Mouse (Mus musculus) cerebellum, postnatal 10 days (tissue): ENCODE data around the gene Cradd.

ENCODE experiments used
- DNase-seq, 2 experiments: peaks; one replicate each; pipeline ENCODE4 v3.0.0; 2021; ENCODE audit warnings: mixed read lengths in 2 of 2

Gene Cradd

GRCm38 (mm10) chr10:95323393-95324277, at the start of gene Cradd:
Cradd (minus strand) TSS chr10:95324133.
- DNase-seq = peak; percentile 89 to 90

DNA sequence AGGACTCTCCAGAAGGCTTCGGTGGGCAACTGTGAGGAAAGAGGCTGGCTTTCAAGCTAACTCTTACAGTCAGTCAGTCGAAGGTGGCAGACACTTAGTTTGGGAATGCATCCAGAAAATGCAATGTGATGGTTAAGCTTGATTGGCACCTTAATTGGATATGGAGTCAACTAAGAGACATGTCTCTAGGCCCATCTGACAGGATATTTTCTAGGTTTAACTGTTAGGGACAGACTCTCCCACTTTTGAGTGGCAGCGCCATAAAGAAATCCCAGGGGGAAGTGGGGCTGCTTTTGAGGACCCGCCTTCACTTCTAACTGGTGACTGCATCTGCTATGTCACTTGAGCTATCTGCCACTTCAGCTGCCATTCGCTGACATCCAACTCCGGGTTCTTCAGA, 49.4 kb upstream of the Cradd start:
- DNase-seq = no peak

GRCm38 (mm10) chr10:95371942-95372341, 48.0 kb upstream of the Cradd start:
- no peak for DNase-seq

- DNase-seq = no peak
These were observed 45.3 kb upstream of the Cradd start for GRCm38 (mm10) chr10:95369190-95369589.

- no peak for DNase-seq
These were observed 44.2 kb upstream of the Cradd start for GRCm38 (mm10) chr10:95368151-95368550.

DNA sequence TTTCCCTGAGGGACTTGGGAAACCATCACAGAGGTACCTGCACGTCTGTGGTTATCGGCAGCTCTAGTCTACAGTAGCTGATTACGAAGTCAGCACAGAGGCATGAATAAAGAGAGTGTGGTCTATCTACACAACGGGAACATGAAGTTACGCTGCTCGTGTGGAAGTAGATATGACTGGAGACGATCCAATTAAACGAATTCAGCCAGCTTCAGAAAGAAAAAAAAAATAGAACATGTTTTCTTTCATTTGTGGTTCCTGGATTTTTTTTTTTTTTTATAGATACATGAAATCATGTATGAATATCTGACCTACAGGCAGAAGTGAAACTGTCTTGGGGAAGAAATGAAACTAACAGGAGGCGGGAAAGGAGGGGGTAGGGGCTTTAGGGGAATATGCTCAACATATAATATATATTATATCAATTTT, 43.7 kb upstream of the Cradd start:
- no peak for DNase-seq

GRCm38 (mm10) chr10:95367241-95367640, 43.3 kb upstream of the Cradd start:
- no peak for DNase-seq

GRCm38 (mm10) chr10:95362326-95362725, 38.4 kb upstream of the Cradd start:
- no peak for DNase-seq

- DNase-seq = no peak
These were observed 37.4 kb upstream of the Cradd start for GRCm38 (mm10) chr10:95361260-95361841.

DNA sequence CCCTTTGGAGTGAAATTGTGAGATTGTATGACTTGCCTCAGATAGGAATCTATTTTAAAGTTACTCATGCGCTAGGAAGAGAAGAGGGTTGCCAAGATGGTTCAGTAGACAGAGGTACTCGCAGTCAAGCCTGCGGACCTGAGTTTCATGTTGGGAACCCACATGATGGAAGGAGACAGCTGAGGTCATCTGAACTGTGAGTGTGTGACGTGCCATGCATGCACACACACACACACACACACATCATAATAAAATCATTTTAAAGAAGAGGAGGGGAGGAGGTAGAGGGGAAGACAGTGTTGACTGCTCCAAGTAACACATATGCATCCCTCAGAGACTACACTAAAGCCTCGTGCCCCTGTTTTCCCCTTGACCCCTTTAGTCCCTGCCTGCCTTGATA, 36.1 kb upstream of the Cradd start:
- DNase-seq = no peak

DNA sequence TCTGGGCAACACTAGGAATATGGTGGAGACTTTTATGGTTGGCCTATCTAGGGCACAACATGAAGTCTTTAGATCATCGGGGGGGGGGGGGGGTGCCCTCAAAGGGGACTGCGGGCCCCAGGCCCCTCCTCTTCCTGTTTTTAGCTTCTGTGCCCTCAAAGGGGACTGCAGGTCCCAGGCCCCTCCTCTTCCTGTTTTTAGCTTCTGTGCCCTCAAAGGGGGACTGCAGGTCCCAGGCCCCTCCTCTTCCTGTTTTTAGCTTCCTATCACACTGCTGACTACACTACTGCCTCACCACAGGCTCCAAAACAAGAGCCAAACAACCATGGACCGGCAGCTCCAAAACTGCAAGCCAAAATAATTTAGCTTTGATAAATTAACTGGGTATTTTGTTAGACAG, 33.8 kb upstream of the Cradd start:
- DNase-seq = no peak

DNA sequence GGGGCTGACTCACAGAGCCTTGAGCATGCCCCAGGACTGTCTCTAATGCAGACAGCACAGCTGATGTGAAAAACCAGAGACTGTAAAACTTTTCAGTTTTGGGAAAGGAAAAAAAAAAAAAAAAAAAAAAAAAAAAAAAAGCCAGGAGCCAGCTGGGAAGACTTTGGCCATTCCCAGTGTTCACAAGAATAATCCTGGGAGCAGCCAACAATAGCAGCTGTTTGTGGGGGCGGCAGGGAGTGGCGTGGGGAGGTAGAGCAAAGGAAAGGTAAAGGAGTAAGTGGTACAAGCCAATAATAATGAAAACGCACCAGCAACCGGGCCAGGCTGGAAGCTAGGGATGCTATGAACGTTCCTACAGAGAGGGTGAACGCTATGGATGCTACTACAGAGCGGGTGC, 32.8 kb upstream of the Cradd start:
- no peak for DNase-seq

DNA sequence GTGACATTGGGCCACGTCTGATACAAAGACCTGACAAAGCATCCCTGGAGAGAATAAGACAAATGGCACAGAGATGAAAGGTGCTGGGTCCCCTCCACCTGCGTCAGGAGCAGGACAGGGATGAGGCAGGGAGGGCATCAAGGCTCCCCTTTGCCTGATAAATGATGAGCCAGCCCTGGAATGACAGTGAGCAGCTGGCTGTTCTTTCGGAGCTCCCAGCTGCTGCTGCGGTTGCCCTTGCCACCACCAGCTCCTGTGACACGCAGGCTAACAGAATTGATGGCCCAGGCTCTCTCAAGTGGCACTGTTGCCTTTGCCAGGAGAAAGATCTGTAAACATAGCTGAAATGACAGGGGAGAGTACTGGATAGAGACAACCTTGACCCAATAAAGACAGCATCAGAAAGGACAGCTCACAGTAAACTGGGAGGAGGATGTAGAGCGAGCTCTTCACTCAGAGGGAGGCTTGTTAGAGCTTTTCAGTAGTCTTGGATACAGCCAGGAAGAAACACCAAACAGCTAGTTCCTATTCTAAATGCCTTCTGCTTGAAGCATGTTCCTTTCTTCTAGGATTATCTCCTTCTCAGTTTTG, 31.8 kb upstream of the Cradd start:
- DNase-seq = no peak

- no peak for DNase-seq
These were observed 30.7 kb upstream of the Cradd start for GRCm38 (mm10) chr10:95354673-95355072.

- DNase-seq = no peak
These were observed 30.1 kb upstream of the Cradd start for GRCm38 (mm10) chr10:95354047-95354446.

GRCm38 (mm10) chr10:95348457-95348856, 24.5 kb upstream of the Cradd start:
- no peak for DNase-seq

- no peak for DNase-seq
These were observed 23.8 kb upstream of the Cradd start for GRCm38 (mm10) chr10:95347776-95348175.

GRCm38 (mm10) chr10:95342833-95343590, 19.1 kb upstream of the Cradd start:
- no peak for DNase-seq

- no peak for DNase-seq
These were observed 16.7 kb upstream of the Cradd start for GRCm38 (mm10) chr10:95340676-95341075.

DNA sequence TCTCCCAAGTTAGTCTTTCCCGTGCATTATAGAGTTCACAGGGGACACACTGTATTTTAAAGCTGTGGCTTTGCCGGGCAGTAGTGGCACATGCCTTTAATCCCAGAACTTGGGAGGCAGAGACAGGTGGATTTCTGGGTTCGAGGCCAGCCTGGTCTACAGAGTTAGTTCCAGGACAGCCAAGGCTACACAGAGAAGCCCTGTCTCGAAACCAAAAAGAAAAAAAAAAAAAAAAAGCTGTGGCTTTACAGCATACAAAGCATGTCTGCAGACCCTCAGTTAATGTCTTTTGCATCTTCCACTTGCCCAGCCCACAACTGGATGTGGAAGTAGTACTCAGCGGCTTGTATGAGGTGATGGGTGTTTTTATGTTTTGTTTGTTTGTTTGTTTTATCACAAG, 13.7 kb upstream of the Cradd start:
- no peak for DNase-seq

- no peak for DNase-seq
These were observed 13.0 kb upstream of the Cradd start for GRCm38 (mm10) chr10:95336781-95337544.

DNA sequence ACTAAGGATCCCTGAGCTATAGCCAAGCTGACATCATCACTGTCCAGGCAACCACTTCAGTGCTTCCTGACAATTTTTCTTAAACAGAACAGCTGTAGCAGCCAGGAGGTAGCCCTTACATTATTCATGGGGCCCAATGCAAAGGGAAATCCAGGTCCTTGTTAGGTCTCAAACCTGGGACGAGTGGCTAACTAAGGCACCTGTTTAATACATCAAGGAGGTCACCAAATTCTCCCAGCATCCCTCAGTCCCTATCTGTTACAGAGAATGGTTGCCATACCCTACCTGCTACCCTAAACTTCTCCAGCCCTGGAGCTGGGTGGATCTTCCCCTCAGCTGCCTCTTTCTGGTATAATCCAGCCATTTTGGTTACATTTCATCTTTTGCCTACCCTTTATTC, 10.9 kb upstream of the Cradd start:
- DNase-seq = no peak
